Mouse (Mus musculus) mature B cell (primary cell): ENCODE data around the gene Rpl24.
"Not testable (repeated sequence)": the region's sequence is repeated elsewhere in the genome, so short reads cannot be mapped to it uniquely, and the experiment has no call there.

Source experiments
- in situ Hi-C: fragments of 300-500 bp; cut with MboI; formaldehyde crosslinking; loops from 2 replicates; pipeline ENCODE4 v1.14.3; 2019

The Rpl24 gene

GRCm38 (mm10) chr16:55966212-55966871, at the start of gene Rpl24:
Gene Rpl24 (plus strand): TSS chr16:55966275.
- in situ Hi-C loops, result no loop called here

GRCm38 (mm10) chr16:55922079-55922478, 44.0 kb upstream of the Rpl24 start:
- in situ Hi-C loops, result no loop called here

- in situ Hi-C loops, result no loop called here
These were observed 42.1 kb upstream of the Rpl24 start for GRCm38 (mm10) chr16:55924010-55924409.

- in situ Hi-C loops, result loop anchor here (5.0 to 25.0 kb wide), 2 partner anchors 37 to 778 kb away; partner anchors contain the start of genes Nxpe3 and Tfg
These were observed 32.3 kb upstream of the Rpl24 start for GRCm38 (mm10) chr16:55933681-55934343.

- in situ Hi-C loops, result loop anchor here (5.0 to 25.0 kb wide), 2 partner anchors 37 to 778 kb away; partner anchors contain the start of genes Nxpe3 and Tfg
These were observed 31.5 kb upstream of the Rpl24 start, which contains the start of gene Cep97 for GRCm38 (mm10) chr16:55934453-55935037. Gene Cep97 (minus strand): TSS chr16:55934855.

- in situ Hi-C loops, result loop anchor here (25.0 kb wide), 1 partner anchor 774 kb away; the partner anchor contains the start of gene Tfg
These were observed 27.3 kb upstream of the Rpl24 start for GRCm38 (mm10) chr16:55938761-55939160.

GRCm38 (mm10) chr16:55939703-55940102, 26.4 kb upstream of the Rpl24 start:
- in situ Hi-C loops, result loop anchor here (25.0 kb wide), 1 partner anchor 773 kb away; the partner anchor contains the start of gene Tfg

GRCm38 (mm10) chr16:55940781-55941180, 25.3 kb upstream of the Rpl24 start:
- in situ Hi-C loops, result loop anchor here (25.0 kb wide), 1 partner anchor 772 kb away; the partner anchor contains the start of gene Tfg

- in situ Hi-C loops, result loop anchor here (25.0 kb wide), 1 partner anchor 765 kb away; the partner anchor contains the start of gene Tfg
These were observed 18.8 kb upstream of the Rpl24 start for GRCm38 (mm10) chr16:55947266-55947665.

GRCm38 (mm10) chr16:55947876-55948410, 18.1 kb upstream of the Rpl24 start:
- in situ Hi-C loops, result loop anchor here (25.0 kb wide), 1 partner anchor 764 kb away; the partner anchor contains the start of gene Tfg

GRCm38 (mm10) chr16:55948963-55949362, 17.1 kb upstream of the Rpl24 start:
- in situ Hi-C loops, result loop anchor here (25.0 kb wide), 1 partner anchor 763 kb away; the partner anchor contains the start of gene Tfg

GRCm38 (mm10) chr16:55950462-55950861, 15.6 kb upstream of the Rpl24 start:
- in situ Hi-C loops, result no loop called here

- in situ Hi-C loops, result no loop called here
These were observed 15.0 kb upstream of the Rpl24 start for GRCm38 (mm10) chr16:55950946-55951678.

GRCm38 (mm10) chr16:55951679-55952327, 14.3 kb upstream of the Rpl24 start:
- in situ Hi-C loops, result no loop called here

GRCm38 (mm10) chr16:55952771-55953170, 13.3 kb upstream of the Rpl24 start:
- in situ Hi-C loops, result no loop called here

- in situ Hi-C loops, result not testable (repeated sequence)
These were observed 11.9 kb upstream of the Rpl24 start for GRCm38 (mm10) chr16:55954196-55954595.

- in situ Hi-C loops, result not testable (repeated sequence)
These were observed 3.0 kb upstream of the Rpl24 start for GRCm38 (mm10) chr16:55963068-55963467.

- in situ Hi-C loops, result no loop called here
These were observed 1.7 kb upstream of the Rpl24 start for GRCm38 (mm10) chr16:55964126-55964949.

- in situ Hi-C loops, result no loop called here
These were observed 1.1 kb downstream of the Rpl24 start for GRCm38 (mm10) chr16:55967221-55967620.

GRCm38 (mm10) chr16:55969147-55969546, 3.1 kb downstream of the Rpl24 start:
- in situ Hi-C loops, result no loop called here
